Mouse (Mus musculus): Measurements from ENCODE around the gene Ankrd65. TPM values are rescaled to one million over a fixed set of nuclear protein-coding genes. Genes with fewer than 3 reads are reported as not detected.
"Not testable (repeated sequence)": the region's sequence is repeated elsewhere in the genome, so short reads cannot be mapped to it uniquely, and the experiment has no call there.

Ankrd65 gene
- polyA plus RNA-seq (2014; fragmentation: Nextera tagmentation; extraction: Ambion mirVana) = not detected in 2 replicates

DNA sequence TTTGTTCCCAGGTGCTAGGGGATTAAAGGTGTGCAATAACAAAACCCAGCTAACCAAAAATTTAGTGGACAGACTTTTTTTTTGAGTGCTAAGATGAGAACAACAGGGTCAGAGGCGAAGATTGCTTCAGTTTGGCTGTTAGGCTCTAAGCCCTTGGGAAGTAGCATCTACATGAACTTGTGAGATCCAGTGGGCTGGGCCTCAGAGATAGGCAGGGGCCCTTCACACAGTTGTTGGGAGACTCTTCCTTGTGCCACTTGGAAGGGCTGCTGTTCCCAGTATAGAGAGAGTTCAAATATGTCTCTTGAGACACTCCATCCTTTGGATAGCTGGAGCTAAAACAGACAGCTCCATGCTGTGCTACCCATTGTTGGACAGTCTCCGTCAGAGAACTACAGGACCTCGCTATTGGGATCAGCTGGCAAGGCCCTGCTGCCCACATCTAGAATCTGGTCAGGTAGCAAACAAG, at the start of gene Ankrd65:
TSS of gene Ankrd65 (plus strand) at position 419 of the 469 bp plus-strand sequence.
- Histone ChIP-seq H3K4me2 (ENCODE audit: low read depth, low read length) (no peak within 1 kb of the TSS), H3K9me3 (ENCODE audit: control insufficient read depth, low read length) (no peaks in the 10 kb centered on the region), H3K4me3 (ENCODE audit: low read depth, low read length) (no peak within 1 kb of the TSS), H3K4me1 (ENCODE audit: control insufficient read depth, insufficient read depth, low read length) (no peaks in the 10 kb centered on the region), H3K27me3 (replicated peaks; ENCODE audit: control insufficient read depth, insufficient read depth, low read length) (no peaks in the 10 kb centered on the region), H3K36me3 (ENCODE audit: control insufficient read depth, insufficient read depth, low read length) (no peaks in the 10 kb centered on the region), H3K9ac (ENCODE audit: low read depth, low read length) (no peak within 1 kb of the TSS), H3K27ac (replicated peaks; ENCODE audit: low read depth, low read length) (no peak within 1 kb of the TSS; the same call in 1 of the 2 replicates)
- ATAC-seq (ENCODE audit: low read depth) (no peak), DNase-seq (ENCODE audit: low spot score) (no peak)
- 88% methylated on average over 1 of the region's 3 CpGs for WGBS

DNA sequence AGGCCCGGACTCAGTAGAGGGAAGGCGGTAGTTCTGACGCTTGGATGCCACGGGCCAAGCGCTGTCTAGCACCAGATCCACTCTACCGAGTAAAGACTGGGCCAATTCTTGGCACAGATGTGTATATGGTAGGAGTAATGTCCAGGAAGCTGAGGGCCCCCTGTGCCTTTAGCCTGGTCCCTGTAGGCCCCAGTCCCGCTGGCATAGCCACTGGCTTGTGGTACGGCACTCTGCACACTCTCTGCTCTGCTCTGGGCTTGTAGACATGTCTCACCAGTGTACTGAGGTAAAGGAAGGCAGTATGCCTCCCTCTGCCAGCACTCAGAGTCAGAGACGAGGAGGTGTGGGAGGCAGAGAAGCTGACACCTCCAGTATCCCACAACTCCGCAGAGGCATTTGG, 49.6 kb upstream of the Ankrd65 start:
- not testable (repeated sequence) for DNase-seq (ENCODE audit: low spot score); H3K4me3 ChIP-seq (ENCODE audit: low read depth, low read length); ATAC-seq (ENCODE audit: low read depth); H3K27me3 ChIP-seq (replicated peaks; ENCODE audit: control insufficient read depth, insufficient read depth, low read length); H3K9ac ChIP-seq (ENCODE audit: low read depth, low read length); H3K9me3 ChIP-seq (ENCODE audit: control insufficient read depth, low read length); H3K4me1 ChIP-seq (ENCODE audit: control insufficient read depth, insufficient read depth, low read length); H3K4me2 ChIP-seq (ENCODE audit: low read depth, low read length); H3K27ac ChIP-seq (replicated peaks; ENCODE audit: low read depth, low read length)
- 85% methylated on average over 10 of the region's 10 CpGs for WGBS
- peaks cover 66% of the 10 kb centered on the region for H3K36me3 ChIP-seq (ENCODE audit: control insufficient read depth, insufficient read depth, low read length)

DNA sequence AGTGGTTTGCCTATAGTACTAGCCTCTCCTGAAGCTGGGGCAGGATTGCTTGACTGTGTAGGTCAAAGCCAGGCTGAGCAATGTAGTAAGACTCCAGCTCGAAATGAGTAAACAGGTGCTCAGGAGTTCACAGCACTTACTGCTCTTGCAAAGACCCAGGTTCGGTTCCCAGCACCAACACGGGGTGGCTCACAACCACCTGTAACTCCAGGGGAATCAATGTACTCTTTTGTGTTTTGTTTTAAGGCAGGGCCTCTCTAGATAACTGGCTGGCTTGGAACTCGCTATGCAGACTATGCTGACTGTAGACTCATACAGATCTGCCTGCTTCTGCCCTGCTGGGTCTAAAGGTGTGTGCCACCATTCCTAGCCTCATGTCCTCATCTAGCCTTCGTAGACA, 47.6 kb upstream of the Ankrd65 start:
- Histone ChIP-seq H3K4me1 (ENCODE audit: control insufficient read depth, insufficient read depth, low read length) (no peaks in the 10 kb centered on the region), H3K27me3 (replicated peaks; ENCODE audit: control insufficient read depth, insufficient read depth, low read length) (no peaks in the 10 kb centered on the region), H3K36me3 (ENCODE audit: control insufficient read depth, insufficient read depth, low read length) (peaks cover 70% of the 10 kb centered on the region), H3K9me3 (ENCODE audit: control insufficient read depth, low read length) (no peaks in the 10 kb centered on the region), H3K27ac (replicated peaks; ENCODE audit: low read depth, low read length) (no peak overlapping the region), H3K4me2 (ENCODE audit: low read depth, low read length) (no peak overlapping the region), H3K4me3 (ENCODE audit: low read depth, low read length) (no peak overlapping the region), H3K9ac (ENCODE audit: low read depth, low read length) (no peak overlapping the region)
- WGBS = 89% methylated on average over 5 of the region's 5 CpGs
- DNase-seq (ENCODE audit: low spot score) = no peak
- ATAC-seq (ENCODE audit: low read depth) = no peak

DNA sequence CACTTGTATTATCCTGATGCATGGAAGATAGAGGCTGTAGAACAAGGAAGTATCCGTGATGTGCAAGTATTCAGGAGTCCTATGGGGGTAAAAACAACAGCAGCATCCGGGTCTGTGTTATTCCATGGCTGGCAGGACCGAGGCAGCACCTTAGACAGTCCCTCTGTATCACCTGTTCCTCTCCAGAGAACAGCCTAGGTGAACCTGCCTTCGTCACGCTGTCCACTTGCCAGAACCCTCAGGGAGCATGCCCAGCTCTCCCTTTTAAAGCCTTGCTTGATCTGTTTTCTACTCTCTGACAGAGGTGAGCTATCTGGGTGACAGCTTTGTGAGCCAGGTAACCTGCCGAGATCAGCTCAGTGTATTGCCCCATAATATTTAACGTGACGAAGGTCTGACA, 45.8 kb upstream of the Ankrd65 start:
- Histone ChIP-seq H3K27ac (replicated peaks; ENCODE audit: low read depth, low read length) (no peak overlapping the region), H3K27me3 (replicated peaks; ENCODE audit: control insufficient read depth, insufficient read depth, low read length) (no peaks in the 10 kb centered on the region), H3K4me2 (ENCODE audit: low read depth, low read length) (no peak overlapping the region), H3K36me3 (ENCODE audit: control insufficient read depth, insufficient read depth, low read length) (peaks cover 88% of the 10 kb centered on the region), H3K9me3 (ENCODE audit: control insufficient read depth, low read length) (no peaks in the 10 kb centered on the region), H3K4me1 (ENCODE audit: control insufficient read depth, insufficient read depth, low read length) (no peaks in the 10 kb centered on the region), H3K4me3 (ENCODE audit: low read depth, low read length) (no peak overlapping the region), H3K9ac (ENCODE audit: low read depth, low read length) (no peak overlapping the region)
- no peak for ATAC-seq (ENCODE audit: low read depth)
- WGBS = 94% methylated on average over 8 of the region's 8 CpGs
- DNase-seq (ENCODE audit: low spot score) = no peak

DNA sequence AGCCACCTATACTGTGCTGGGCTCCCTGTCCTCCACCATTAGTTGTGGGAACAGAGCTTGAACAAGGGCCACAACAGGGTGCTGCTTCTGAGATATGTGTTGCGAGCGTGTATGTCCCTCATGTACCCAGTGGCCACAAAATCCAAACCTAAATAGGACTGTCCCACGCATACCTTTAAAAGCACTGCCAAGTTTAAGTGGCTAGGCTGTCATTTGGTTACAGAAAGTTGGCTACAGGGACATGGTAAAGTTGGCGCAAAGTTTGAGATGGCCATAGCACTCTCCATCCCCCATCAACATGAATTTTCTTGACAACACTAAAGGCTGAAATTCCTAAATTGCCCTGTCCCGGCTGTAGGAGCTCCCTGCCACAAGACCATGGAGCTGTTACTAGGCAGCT, 45.1 kb upstream of the Ankrd65 start:
- H3K9me3 ChIP-seq (ENCODE audit: control insufficient read depth, low read length) = no peaks in the 10 kb centered on the region
- no peak overlapping the region for H3K9ac ChIP-seq (ENCODE audit: low read depth, low read length)
- H3K4me1 ChIP-seq (ENCODE audit: control insufficient read depth, insufficient read depth, low read length) = no peaks in the 10 kb centered on the region
- H3K27ac ChIP-seq (replicated peaks; ENCODE audit: low read depth, low read length) = no peak overlapping the region
- H3K4me2 ChIP-seq (ENCODE audit: low read depth, low read length) = no peak overlapping the region
- no peak for ATAC-seq (ENCODE audit: low read depth)
- WGBS = 86% methylated on average over 5 of the region's 5 CpGs
- peaks cover 92% of the 10 kb centered on the region for H3K36me3 ChIP-seq (ENCODE audit: control insufficient read depth, insufficient read depth, low read length)
- no peak overlapping the region for H3K4me3 ChIP-seq (ENCODE audit: low read depth, low read length)
- no peak for DNase-seq (ENCODE audit: low spot score)
- no peaks in the 10 kb centered on the region for H3K27me3 ChIP-seq (replicated peaks; ENCODE audit: control insufficient read depth, insufficient read depth, low read length)

DNA sequence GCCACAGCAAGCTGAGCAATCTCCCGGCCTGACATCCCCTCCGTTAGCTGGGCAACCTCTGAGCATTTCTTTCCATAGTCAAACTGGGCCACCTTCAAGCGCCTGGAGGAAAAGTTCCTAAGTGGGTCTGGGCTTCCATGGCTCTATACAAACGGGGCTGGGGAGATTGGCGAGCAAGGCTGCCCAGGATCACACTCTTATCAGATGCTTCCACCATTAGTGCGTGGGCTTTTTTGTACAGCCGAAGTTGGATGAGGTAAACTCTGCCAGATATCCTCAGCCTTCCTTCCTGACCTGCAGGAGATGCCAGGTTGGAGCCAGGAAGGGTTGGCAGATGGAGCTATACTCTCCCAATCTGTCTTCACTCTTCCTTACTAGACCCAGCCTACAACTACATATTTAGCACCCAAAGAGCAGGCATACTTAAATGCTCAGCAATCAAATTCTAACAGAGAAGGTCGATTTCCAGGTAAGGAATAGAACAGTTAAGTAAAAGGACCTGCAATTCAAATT, 44.1 kb upstream of the Ankrd65 start:
- Histone ChIP-seq H3K27me3 (replicated peaks; ENCODE audit: control insufficient read depth, insufficient read depth, low read length) (no peaks in the 10 kb centered on the region), H3K9ac (ENCODE audit: low read depth, low read length) (no peak overlapping the region), H3K9me3 (ENCODE audit: control insufficient read depth, low read length) (no peaks in the 10 kb centered on the region), H3K4me3 (ENCODE audit: low read depth, low read length) (no peak overlapping the region), H3K4me1 (ENCODE audit: control insufficient read depth, insufficient read depth, low read length) (no peaks in the 10 kb centered on the region), H3K4me2 (ENCODE audit: low read depth, low read length) (no peak overlapping the region), H3K27ac (replicated peaks; ENCODE audit: low read depth, low read length) (no peak overlapping the region), H3K36me3 (ENCODE audit: control insufficient read depth, insufficient read depth, low read length) (peaks cover 93% of the 10 kb centered on the region)
- ATAC-seq (ENCODE audit: low read depth) = no peak
- no peak for DNase-seq (ENCODE audit: low spot score)
- WGBS = 89% methylated on average over 8 of the region's 8 CpGs

DNA sequence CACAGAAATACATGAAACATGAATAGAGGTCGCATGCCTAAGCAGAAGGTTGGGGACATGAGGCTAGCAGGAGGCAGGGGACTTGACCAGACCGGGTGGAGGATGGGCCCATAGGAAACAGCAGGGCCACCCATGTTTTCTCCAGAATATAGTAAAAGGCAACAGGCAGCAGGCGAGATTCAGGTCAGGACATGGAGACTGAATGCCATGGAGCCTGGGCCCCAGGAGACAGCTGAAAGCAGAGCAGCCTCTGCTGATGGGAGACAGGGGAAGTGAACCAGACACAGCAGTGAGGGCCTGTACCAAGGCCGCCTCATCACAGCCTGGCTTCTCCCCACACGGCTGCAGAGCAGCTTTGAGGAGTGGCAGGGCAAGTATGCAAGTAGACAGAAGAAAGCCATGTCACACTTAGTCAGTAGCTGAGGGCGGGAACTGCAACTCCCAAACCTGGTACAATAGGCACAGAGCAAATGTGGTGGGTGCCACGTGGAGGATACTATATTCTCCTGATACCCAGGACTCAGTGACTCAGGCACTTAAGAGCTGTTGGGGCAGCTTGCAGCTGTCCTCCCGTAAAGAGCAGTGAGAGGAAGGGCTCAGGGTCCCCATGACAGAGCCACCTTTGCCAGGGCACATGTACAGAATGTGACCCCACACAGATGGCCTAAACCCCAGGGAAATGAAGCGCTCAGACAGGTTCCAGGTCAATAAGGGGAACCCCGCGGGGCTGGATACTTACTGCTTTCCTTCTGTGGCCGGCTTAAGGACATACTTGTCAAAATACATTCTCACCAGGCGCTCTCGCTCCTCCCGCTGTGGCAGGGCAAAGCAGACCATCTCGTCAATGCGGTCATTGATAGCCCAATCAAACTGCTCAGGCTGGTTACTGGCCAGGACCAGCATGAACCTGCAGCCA, 43.4 kb upstream of the Ankrd65 start:
- Histone ChIP-seq H3K4me2 (ENCODE audit: low read depth, low read length) (no peak overlapping the region), H3K36me3 (ENCODE audit: control insufficient read depth, insufficient read depth, low read length) (peaks cover 92% of the 10 kb centered on the region), H3K4me3 (ENCODE audit: low read depth, low read length) (no peak overlapping the region), H3K27ac (replicated peaks; ENCODE audit: low read depth, low read length) (no peak overlapping the region), H3K27me3 (replicated peaks; ENCODE audit: control insufficient read depth, insufficient read depth, low read length) (no peaks in the 10 kb centered on the region), H3K9me3 (ENCODE audit: control insufficient read depth, low read length) (no peaks in the 10 kb centered on the region), H3K4me1 (ENCODE audit: control insufficient read depth, insufficient read depth, low read length) (no peaks in the 10 kb centered on the region), H3K9ac (ENCODE audit: low read depth, low read length) (no peak overlapping the region)
- no peak for DNase-seq (ENCODE audit: low spot score)
- ATAC-seq (ENCODE audit: low read depth) = no peak
- 86% methylated on average over 17 of the region's 17 CpGs for WGBS

DNA sequence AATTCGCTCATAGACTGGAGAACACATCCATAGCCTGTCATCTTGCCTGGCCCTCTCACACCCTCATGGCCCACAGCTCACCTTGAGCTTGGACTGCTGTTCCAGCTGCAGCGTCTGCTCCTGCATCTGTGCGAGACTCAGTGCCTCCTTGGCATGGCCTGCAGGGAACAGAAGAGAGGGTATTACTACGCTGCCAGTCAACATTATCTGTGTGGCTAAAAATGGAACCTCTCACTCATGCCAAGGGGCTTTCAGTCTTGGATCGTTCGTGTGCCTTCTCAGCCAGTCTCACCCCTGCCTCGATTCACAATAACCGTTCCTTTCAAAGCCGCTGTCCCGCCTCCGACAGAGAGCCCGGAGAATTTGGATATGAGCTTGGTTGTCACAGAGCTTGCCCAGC, 33.2 kb upstream of the Ankrd65 start:
- peaks cover 14% of the 10 kb centered on the region for H3K4me1 ChIP-seq (ENCODE audit: control insufficient read depth, insufficient read depth, low read length)
- H3K36me3 ChIP-seq (ENCODE audit: control insufficient read depth, insufficient read depth, low read length) = peaks cover 52% of the 10 kb centered on the region
- no peak for DNase-seq (ENCODE audit: low spot score)
- H3K27ac ChIP-seq (replicated peaks; ENCODE audit: low read depth, low read length) = no peak overlapping the region
- H3K9ac ChIP-seq (ENCODE audit: low read depth, low read length) = no peak overlapping the region
- WGBS = 93% methylated on average over 12 of the region's 12 CpGs
- ATAC-seq (ENCODE audit: low read depth) = no peak
- no peaks in the 10 kb centered on the region for H3K9me3 ChIP-seq (ENCODE audit: control insufficient read depth, low read length)
- no peak overlapping the region for H3K4me3 ChIP-seq (ENCODE audit: low read depth, low read length)
- no peaks in the 10 kb centered on the region for H3K27me3 ChIP-seq (replicated peaks; ENCODE audit: control insufficient read depth, insufficient read depth, low read length)
- H3K4me2 ChIP-seq (ENCODE audit: low read depth, low read length) = no peak overlapping the region

All from embryonic facial prominence, embryonic 14.5 days (tissue).